In the genomic region with DNA sequence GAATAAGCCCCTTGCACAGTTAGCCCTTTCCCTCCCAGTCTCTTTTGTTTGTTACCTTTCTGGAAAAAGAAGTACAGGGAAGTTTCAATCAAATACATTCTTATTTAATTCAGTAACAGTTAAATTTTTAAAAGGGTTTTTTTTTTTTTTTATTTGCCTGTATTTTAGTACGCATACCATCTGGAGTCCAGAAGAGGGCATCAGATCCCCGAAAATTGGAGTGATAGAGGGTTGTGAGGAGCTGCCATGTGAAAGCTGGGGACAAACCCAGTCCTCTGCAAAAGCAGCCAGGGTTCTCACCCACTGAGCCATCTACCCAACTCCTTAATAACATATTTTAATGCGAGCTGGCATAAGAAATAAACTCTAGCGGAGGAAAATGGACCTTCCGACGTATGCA, we compare ENCODE assay signal across 15 mouse cellular contexts. TPM values are rescaled to one million over a fixed set of nuclear protein-coding genes. Genes with fewer than 3 reads are reported as not detected.
DNase-seq lines count a peak whose midpoint lies in the region; ATAC-seq and TF ChIP-seq lines count a peak whose summit lies in the region.
"Had no signal": no experiment of that assay in that cellular context is flagged by ENCODE, and none has a peak within 500 bp of the region (broad histone marks: within the 10 kb centered on the region; RNA-seq: fewer than 3 reads in every experiment).

No protein-coding gene starts in this region.

- WGBS in lung, embryonic 14.5 days: 70% methylated on average over 6 of the region's 6 CpGs
- 64% methylated on average over 6 of the region's 6 CpGs for WGBS in lung, adult 2 months
- WGBS in stomach, postnatal 0 days: 69% methylated on average over 6 of the region's 6 CpGs

- H3K9me3 ChIP-seq in lung, embryonic 14.5 days (ENCODE audit: low read depth, low read length): no peaks in the 10 kb centered on the region
- no peaks in the 10 kb centered on the region for H3K9me3 ChIP-seq in stomach, postnatal 0 days (ENCODE audit: control insufficient read depth, low read length)
- H3K9me3 ChIP-seq: embryonic facial prominence, embryonic 12.5 days; heart, embryonic 10.5 days; midbrain, embryonic 10.5 days had no signal

- 0 out of 2 replicates have a peak, but pooled peaks have one; percentile 2 for TF ChIP-seq CTCF in lung, embryonic 14.5 days (IDR thresholded peaks at IDR 0.05; ENCODE audit: low read depth)
- no peak for TF ChIP-seq CTCF in lung, adult 2 months (IDR thresholded peaks at IDR 0.05; ENCODE audit: insufficient read depth, low read length)
- TF ChIP-seq CTCF in stomach, postnatal 0 days (IDR thresholded peaks at IDR 0.05; ENCODE audit: low read depth): peak; percentile 36

- TF ChIP-seq EP300 in stomach, postnatal 0 days (optimal IDR thresholded peaks at IDR 0.05): no peak

- no peaks in the 10 kb centered on the region for H3K36me3 ChIP-seq in lung, embryonic 14.5 days (ENCODE audit: insufficient read depth)
- H3K36me3 ChIP-seq in stomach, postnatal 0 days (ENCODE audit: control insufficient read depth, insufficient read depth, low read length): no peaks in the 10 kb centered on the region
- H3K36me3 ChIP-seq: embryonic facial prominence, embryonic 12.5 days; heart, embryonic 10.5 days; midbrain, embryonic 10.5 days had no signal

- H3K4me1 ChIP-seq in lung, embryonic 14.5 days (ENCODE audit: insufficient read depth): no peaks in the 10 kb centered on the region
- H3K4me1 ChIP-seq in lung, adult 2 months (ENCODE audit: control insufficient read depth, insufficient read depth, low read length): no peaks in the 10 kb centered on the region
- no peaks in the 10 kb centered on the region for H3K4me1 ChIP-seq in stomach, postnatal 0 days (replicated peaks; ENCODE audit: control insufficient read depth, insufficient read depth)
- H3K4me1 ChIP-seq: embryonic facial prominence, embryonic 12.5 days; heart, embryonic 10.5 days; midbrain, embryonic 10.5 days had no signal

- H3K27me3 ChIP-seq in lung, embryonic 14.5 days (ENCODE audit: insufficient read depth, low read length): no peaks in the 10 kb centered on the region
- no peaks in the 10 kb centered on the region for H3K27me3 ChIP-seq in stomach, postnatal 0 days (ENCODE audit: control insufficient read depth, insufficient read depth, low read length)
- H3K27me3 ChIP-seq: embryonic facial prominence, embryonic 12.5 days had no signal

- H3K9ac ChIP-seq in lung, embryonic 14.5 days: no peak overlapping the region
- no peak overlapping the region for H3K9ac ChIP-seq in stomach, postnatal 0 days (ENCODE audit: low read length)
- H3K9ac ChIP-seq: embryonic facial prominence, embryonic 12.5 days had no signal

- peak; percentile 7 for DNase-seq in embryo, embryonic 11 days
- no peak for DNase-seq in embryo, embryonic 10 days (ENCODE audit: low spot score)
- DNase-seq in lung, embryonic 14.5 days: peak; percentile 49
- DNase-seq in lung, adult 2 months: no peak
- peak; percentile 1 for DNase-seq in MEL-GATA-1-ER (ENCODE audit: extremely low read depth, low read depth)
- no peak for DNase-seq in stomach, postnatal 0 days (ENCODE audit: low spot score)
- DNase-seq in left cerebral cortex, adult 9 months (ENCODE audit: low spot score in 2 of 2): no peak
- DNase-seq in kidney, adult 8-10 months: no peak
- DNase-seq: cerebellum, adult 18-20 months; liver; lung, postnatal 14 days had no signal

- H3K27ac ChIP-seq in lung, embryonic 14.5 days (ENCODE audit: low read depth): no peak overlapping the region
- H3K27ac ChIP-seq in stomach, postnatal 0 days (replicated peaks): no peak overlapping the region
- H3K27ac ChIP-seq: embryonic facial prominence, embryonic 12.5 days; heart, embryonic 10.5 days; midbrain, embryonic 10.5 days had no signal

- no peak for TF ChIP-seq POLR2A in lung, adult 2 months (IDR thresholded peaks at IDR 0.05; ENCODE audit: borderline replicate concordance, extremely low read depth, low read depth, low read length)

- no peak for ATAC-seq in lung, embryonic 14.5 days (ENCODE audit: insufficient read depth)
- no peak for ATAC-seq in stomach, postnatal 0 days (ENCODE audit: low FRiP score, low TSS enrichment)
- ATAC-seq: inflammation-experienced regulatory T-cells, adult 6 months had no signal

- H3K4me2 ChIP-seq in lung, embryonic 14.5 days: no peak overlapping the region
- H3K4me2 ChIP-seq in stomach, postnatal 0 days (replicated peaks; ENCODE audit: low read depth): no peak overlapping the region
- H3K4me2 ChIP-seq: embryonic facial prominence, embryonic 12.5 days had no signal

- H3K4me3 ChIP-seq in lung, embryonic 14.5 days (ENCODE audit: low read depth, low read length): no peak overlapping the region
- no peak overlapping the region for H3K4me3 ChIP-seq in lung, adult 2 months (replicated peaks; ENCODE audit: extremely low read depth, low read depth, low read length)
- no peak overlapping the region for H3K4me3 ChIP-seq in stomach, postnatal 0 days (ENCODE audit: low read depth, low read length)
- H3K4me3 ChIP-seq: embryonic facial prominence, embryonic 12.5 days; heart, embryonic 10.5 days; midbrain, embryonic 10.5 days had no signal

RNA-seq across cellular contexts. Expression of gene Ercc4, which starts 29.3 kb away (rescaled TPM):
- polyA plus RNA-seq in lung, embryonic 14.5 days (2014; fragmentation: Nextera tagmentation; extraction: Ambion mirVana): 14.9 and 15.5 TPM in 2 replicates
- polyA plus RNA-seq in lung, adult 2 months (2012; rRNA removed): 13.3 and 13.8 TPM in 2 replicates
- polyA plus RNA-seq in stomach, postnatal 0 days (2015; fragmentation: Nextera tagmentation; extraction: Ambion mirVana): 5.3 and 6.6 TPM in 2 replicates

Comparison
In these comparisons a context has a peak if more than half of its experiments do, and no peak if none do; other contexts are left out.
1. DNase-seq: peak in embryo, embryonic 11 days (single experiment), lung, embryonic 14.5 days (single experiment) and MEL-GATA-1-ER (single experiment); none in embryo, embryonic 10 days (single experiment), lung, adult 2 months (single experiment), stomach, postnatal 0 days (single experiment), left cerebral cortex, adult 9 months (0 of 2) and kidney, adult 8-10 months (0 of 2).